Mouse (Mus musculus) fat pad, adult 2 months (tissue): ENCODE results near the gene Ppfibp2.

Experiments
- DNase-seq: peaks from one replicate; pipeline ENCODE4 v3.0.0-alpha.2; 2011; ENCODE audit warnings: low read depth, low spot score; ENCODE audit errors: extremely low read depth

Gene Ppfibp2

DNA sequence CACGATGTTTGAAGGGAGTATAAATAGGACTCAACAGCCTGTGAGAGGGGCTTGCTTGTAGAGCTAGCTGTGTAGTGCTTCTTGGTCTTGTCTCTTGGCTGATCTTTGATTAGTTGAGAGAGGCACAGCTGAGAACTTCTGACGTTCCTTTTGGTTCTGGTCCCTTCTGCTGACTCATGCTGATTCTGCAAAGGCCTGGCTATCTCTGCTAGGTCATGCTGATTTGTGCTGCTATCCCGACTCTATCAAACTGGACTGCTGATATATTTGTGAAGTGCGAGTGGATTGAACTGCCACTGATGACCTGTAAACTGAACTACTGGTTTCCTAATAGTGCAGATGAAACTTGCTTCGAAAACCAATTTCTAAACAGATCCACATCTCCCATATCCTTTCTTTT is 15.9 kb downstream of the Ppfibp2 start:
- no peak for DNase-seq

DNA sequence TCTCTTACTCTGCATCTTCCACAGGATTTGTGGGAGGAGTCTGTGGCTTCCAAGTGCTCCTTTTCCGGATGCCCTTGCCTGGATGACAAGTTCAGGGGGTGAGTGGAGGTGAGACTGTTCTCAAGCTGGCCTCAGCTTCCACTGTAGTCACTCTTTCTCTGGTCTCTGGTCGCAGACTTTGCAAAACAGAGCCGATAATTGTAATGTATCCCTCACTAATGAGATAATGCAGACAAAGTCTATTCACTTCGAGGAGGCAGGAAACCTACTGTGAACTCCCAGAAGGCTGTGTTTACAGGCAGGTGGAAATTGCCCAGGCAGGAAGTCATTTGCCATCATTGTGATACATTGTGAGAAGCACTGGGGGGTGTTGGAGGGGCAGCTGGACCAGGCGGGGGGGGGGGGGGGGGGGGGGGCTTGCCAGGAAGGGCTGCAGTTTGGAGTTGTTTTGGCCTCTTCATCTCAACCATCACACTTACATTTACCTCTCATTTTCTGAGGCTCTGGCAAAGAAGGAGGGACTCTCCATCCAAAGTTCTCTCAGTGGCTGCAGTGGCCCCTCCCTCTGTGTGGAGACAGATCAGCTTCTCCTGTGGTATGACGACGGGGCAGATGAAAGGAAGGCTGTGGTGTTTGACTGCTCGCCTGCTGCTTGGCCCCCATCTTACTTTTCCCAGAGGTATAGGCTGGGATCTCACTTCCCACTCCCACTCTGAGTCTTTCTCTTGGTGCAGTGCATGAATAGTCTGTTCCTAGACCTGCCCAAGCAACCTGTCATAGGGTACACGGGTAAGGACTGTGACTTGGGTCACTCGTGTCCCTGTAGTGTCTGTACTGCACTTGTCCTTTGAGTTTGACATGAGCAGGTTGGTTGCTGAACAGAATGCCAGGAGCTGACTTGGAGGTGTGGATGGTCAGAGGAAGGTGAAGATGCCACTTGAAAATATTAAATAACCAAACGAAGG is 23.3 kb downstream of the Ppfibp2 start:
- DNase-seq: no peak

DNA sequence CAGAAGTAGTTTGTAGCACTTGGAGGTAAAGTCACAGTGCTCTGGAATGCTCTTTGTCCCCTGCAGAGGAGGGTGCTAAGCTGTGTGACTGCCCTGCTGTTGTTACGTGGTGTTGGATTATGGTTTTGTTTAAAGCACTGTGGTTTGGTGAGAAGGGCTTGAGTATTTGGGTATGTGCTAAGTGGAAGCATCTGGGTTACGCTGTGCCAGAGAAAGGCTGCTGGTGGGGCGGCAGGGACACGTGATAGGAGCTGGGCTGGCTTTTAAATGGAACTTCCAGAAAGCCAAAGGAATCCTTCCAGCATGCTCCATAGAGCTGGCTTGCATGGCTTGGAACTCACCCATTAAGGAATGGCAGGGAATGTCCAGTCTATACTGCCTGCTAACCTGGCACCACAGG is 24.2 kb downstream of the Ppfibp2 start:
- DNase-seq: no peak

DNA sequence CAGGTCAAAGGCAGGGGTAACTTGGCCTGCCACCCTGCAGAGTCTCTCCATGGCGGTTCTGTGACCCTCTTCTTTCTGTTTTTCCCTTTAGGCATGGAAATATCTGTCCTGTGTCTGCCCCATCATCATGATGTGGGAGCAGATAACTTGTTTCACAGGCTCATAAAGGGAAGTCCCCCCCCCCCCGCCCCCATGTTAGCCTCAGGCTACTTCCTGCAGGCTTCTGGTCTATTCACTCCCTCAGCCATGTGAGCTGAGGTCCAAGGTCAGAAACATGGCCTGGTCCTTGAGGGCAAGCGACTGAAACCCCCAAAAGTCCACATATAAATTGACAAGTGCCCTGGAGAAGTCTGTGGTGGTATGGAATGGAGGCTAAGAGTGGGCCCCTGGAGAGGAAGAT is 25.1 kb downstream of the Ppfibp2 start:
- DNase-seq: no peak

DNA sequence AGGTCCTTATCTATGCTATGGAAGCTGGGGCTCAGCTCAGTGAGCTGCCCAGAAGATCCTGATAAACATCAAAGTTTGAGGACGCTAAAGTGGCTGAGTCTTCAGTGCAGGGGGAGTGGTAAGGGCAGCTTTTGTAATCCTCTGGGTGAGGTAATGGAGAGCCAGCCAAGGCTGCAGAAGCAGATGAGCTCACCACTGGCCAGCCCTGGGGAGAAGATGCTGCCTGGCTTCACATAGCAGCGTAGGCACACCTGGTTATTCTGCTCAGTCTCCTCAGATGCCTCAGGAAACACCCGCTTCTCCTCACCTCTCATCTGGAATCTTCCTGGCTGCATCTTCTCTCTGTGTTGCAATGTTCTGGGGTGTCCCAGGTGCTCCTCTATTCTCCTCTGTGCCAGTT is 29.4 kb downstream of the Ppfibp2 start:
- peak; percentile 54 for DNase-seq

DNA sequence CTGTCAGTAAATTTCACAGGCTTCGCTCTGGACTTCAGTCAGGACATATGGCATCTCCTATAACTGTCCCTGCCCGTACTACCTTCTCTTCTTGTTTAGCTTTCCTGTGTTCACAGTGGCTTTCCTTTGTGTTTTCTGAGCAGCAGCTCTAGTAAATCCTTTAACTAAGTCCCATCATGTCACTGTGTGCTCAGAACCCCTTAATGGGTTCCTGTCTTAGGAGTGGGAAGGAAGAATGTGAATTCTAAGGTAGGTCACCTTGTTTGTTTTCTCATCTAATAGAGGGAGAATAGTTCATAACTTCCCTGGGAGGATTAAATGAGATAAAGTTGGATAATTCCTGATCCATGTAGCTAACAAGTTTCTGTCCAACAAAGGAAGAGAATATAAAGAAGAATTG is 30.1 kb downstream of the Ppfibp2 start, which contains the start of gene 5330417H12Rik:
Gene 5330417H12Rik, minus strand, starts transcription at position 101 of the 400 bp plus-strand sequence.
- DNase-seq: no peak

DNA sequence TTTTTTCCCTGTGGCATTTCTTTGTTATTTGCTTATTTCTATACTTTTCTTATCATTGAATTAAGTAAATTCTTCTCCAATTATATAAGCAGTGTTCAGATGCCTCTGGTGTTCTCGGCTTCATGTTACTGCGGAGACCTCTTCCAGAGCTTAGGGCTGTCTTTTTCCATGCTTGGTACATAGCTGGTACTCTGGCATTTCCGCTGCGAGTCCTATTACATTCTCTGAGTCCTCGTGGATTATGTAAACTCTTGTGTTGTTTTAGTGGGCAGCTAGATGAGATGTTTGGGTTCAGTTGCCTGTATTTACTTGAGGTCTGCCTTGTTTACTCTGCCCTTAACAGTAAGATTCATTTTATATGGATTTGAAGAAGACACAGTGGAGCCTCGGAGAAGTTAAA is 30.8 kb downstream of the Ppfibp2 start:
- DNase-seq: no peak

DNA sequence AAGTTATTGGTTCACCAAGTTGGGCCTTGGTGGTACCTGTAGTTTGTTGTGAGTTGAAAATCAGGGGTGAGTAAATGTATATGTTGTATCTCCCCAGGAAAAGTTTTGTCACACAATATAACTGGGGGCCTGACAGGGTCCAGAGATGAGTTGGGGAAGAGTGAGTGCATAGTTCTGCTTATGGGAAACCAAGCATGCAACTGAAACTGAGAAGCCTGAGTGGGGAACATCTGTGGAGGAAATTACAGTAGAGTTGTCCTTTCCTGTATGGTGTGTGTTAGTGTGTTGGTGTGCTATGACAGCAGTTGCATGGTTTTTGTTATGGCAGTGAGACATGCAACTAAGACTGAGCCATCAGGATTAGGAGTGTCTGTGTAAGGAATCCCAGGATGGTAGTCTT is 33.4 kb downstream of the Ppfibp2 start:
- DNase-seq: no peak

DNA sequence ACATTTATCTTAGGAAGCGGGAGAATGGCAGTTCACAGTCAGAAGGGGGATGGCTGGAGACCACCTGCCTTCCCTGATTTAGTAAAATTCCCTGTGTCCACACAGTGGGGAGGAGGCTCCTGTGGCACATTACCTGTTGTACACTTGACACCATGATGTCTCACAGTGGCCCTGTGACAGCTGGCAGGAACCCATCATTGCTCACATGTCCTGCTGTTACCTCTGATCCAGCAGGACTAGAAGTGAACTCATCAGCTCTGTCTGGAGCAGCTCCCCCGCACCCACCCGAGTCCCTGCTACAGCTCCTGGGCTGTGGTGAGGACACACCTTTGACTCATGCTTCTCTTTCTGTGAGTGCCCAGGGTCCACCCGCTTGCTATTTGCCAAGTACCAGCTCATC is 38.2 kb downstream of the Ppfibp2 start:
- DNase-seq: no peak

DNA sequence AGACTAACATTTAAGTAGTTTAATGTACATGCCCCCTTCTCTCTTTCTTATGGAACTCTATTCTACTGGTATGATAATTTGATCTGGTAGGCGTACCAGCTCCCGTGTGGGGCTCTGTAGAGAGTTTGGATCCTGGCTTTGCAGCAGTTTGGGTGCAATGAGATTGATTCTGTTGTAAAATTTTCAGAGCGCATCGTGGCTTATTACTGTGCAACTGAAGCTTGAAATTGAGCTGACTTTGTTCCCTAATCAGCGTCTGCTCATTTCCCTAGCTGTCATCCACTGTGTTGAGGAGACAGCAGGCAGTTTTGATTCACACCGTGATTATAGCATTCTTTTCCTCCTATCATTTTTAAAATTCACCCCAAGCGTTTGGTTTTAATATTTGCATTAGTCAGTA is 42.4 kb downstream of the Ppfibp2 start:
- DNase-seq: no peak

DNA sequence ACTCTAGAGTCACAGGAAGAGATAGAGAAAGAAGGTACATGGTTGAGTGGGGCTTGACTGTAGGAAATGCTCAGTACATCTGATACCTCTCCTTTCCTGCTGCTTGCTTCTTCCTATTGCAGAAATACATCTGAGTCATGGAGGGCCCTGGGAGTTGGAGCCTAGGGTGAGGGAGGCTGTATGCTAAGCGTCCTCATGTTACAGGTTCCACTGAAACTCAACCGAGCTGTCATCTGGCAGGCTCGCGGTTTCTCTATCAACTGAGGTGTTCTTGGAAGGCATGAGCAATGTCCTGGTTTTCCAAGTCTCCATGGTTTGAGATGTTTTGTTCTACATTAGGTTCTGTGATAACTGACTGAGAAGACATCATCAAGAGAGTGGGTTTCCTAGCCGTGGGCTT is 43.0 kb downstream of the Ppfibp2 start:
- DNase-seq: no peak

DNA sequence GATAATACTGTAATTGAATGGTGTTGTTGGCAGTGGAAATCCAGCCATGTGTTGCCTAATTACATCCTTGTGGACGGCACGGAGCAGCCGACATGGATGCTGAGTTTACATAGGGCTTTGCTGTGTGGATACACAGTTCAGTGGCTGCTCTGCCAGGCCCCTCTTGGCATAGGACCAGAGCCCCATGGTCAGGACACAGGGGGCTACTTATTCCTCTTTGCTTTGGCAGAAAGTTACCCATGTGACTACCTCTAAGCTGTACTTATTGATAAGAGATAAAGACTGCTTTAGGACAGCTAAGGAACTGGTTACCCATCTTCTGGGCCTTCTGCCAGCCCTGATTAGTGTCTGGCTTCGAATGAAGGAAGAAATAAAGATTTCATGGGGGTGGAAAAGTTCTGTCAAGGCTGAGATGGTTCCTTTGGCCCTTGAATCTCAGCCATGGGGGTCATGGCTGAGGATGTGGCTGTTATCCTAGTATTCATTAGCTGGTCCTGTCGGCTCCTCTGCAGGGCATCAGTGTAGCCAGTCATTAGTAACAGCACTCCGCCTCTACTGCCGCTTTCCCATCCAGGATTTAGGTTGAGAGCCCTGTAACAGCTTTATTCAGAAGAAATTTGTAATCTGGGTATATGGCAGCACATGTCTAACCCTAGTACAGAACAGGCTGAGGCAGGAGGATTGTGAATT is 47.7 kb downstream of the Ppfibp2 start:
- no peak for DNase-seq

DNA sequence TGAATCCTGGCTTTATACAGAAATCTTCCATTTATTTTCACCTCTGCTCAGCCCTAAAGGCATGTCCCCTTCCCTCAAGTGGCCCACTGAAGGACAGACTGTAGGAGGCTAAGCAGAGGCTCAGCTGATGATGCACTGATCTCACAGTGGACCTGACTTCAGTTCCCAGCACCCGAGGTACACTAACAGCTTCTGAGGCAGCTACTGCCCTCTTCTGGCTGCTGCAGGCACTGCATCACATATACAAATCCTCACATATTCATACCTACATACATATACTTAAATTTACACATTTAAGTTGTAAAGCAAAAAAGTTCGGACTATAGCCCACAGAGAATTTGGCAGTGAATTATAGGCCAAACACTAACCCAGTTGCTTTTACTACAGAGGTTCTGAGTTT is 50.0 kb downstream of the Ppfibp2 start:
- DNase-seq: no peak

DNA sequence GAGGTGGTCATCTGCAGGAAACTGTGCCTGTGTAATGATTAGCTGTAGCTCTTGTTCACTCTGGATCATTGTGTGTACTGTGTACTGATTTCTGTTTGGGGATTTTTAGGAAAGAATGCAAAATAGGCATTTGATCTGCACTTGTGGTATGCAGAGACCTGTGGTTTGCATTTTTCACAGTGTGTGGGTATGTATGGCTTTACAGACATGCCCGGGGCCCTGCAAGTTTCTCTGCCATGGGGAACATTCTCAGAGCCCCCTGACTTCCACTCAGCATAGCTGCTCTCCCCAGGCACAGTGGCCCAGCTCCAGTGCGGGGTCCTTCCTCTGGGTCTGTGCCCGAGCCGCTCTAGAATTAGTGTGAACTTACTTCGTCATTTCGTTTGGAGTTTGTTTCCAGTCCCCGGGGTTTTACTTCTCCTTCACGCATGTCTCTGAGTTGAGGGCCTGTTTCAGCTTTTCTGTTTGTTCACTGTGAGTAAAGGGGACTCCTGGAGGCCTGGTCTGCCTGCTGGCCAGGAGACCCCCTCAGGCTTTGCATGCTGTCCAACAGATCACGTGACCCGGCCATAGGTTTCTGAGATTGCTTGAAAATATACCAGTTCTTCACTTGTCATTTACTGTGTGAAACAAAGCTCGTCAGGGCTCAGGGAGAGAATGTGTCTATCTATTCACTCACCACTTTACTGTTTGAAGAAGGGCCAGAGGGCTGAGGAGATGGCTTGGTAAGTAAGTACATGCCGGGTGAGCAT is 54.1 kb downstream of the Ppfibp2 start:
- DNase-seq: no peak

DNA sequence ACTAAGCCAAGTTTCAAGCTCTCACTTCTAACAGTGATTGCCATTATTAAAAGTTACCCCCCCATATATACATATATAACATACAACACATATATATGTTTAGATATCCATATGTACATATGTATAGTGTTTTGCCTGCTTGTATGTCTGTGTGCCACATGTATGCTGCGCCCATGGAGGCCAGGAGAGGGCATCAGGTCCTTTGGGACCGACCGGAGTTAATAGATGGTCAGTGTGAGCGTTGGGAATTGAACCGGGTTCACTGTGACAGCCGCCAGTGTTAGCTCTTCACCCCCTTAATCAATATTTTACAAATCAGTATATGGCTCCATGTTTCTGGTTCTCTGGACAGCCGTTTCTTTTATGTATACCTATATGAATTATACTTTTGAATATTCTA is 55.0 kb downstream of the Ppfibp2 start:
- DNase-seq: no peak

DNA sequence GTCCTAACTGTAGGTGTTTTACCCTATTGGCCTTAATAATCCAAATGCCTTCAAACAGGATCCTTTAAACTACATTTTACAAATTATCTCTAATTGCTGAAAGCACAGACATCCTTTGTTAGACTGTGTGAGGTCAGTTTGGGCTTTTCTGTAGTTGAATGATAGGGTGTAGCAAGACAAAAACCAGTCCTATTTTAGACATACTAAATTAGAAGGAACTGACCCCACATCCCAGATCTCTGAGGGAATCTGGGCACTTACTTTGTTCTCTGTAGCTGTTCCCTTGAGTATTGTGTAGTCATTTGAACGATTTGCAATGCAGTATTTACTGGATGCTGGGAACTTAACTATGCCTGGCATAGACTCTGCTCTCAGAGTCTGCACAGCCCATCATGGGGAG is 56.8 kb downstream of the Ppfibp2 start:
- DNase-seq: no peak

DNA sequence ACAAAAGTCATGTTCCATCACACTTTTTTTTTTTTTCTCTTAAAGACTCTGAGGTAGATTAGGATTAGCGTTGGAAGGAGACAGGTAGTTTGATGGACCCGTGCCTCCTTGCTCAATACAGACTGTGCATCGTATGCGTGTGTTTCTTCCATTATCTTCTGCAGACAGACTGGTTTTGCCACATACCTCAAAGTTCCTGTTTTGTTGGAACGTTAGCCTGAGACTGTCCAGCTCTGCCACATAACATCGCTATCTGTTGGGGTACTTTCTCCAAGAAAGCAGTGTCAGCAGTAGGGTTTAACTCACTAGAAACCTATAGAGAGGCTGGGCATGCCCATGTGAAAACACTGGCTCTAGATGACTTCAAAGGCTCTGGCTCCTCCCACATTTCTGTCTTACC is 61.4 kb downstream of the Ppfibp2 start:
- DNase-seq: no peak

DNA sequence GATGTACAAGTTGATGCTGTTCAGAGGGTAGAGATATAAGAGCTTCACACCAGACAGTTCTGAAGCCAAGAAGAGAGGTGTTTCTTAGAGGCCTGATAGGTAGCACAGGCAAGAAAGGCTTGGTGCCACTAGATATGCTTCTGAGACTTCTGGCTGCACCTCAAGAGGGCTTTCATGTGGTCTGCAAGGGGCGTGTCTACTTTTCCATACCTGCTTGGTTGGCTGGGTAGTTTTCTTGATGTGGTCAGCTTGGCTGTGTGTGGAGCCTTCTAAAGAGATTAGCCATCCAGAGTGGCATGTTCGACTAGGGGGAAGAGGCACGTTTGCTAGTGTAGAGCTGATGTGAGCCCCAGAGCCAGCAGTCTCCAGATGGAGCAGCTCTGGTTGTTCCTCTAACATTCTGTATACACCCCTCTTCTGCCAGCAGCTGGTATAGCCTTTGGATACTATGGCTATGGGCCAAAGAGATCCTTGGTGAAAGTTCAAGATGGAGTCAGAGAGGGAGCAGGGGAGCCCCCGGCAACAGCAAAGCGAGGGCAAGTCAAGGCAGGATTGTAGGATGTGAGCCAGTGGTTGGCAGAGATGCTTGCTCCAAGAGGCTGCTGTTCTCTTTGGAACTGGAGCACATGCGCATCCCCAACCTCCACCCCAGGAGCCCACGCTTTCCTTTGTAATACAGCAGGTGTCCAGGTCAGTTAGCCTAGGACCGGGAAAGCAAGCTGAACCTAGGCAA is 64.3 kb downstream of the Ppfibp2 start:
- DNase-seq: peak; percentile 79

DNA sequence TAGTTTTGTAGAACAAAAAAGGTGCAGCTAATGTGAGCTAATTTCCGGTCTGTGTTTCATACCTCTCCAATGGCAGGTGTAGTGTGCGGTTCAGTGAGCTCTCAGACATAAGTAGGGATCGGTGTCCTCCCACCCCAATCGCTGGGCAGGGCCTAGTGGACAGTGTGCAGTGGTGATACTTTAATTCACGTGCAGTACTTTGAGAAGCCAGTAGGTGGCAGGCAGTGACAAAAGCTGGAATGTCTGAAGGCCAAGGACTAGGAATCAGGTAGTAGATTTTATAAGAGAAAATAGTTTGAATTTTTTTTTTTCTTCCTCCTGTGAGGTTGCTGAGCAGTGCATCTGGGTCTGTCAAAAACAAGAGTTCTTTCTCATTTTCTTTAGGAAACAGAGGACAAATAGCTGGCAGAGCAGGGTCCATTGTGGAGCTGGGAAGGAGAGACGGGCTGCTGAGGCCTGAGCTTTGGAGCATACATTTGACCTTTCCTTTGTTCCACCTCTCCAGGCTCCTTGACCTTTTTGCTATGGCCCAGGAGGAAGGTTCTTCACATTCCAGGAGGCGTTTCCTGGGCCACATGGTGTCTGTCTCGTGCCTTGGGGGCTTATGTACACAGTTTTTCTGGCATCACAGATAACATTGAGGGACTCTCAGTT is 66.3 kb downstream of the Ppfibp2 start:
- no peak for DNase-seq

DNA sequence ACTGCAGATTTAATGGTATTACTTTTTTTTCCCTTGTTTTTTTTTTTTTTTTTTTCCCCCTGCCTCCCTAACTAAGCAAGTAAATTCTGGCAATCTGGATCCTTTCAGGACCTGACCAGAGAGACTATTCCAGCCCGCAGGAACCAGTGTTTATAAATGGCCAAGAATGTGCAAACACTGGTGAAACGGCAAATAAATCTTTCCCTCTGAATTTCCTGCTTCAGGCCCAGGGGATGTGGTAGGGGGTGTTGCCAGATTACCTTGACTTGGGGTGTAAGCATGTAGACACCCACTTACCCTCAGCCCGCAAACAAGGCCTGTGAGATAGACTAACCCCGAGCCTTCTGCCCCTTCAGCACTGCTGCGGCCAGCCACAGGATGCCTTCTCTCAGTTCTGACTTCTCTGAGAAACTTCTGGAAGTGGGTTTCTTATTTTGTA is 66.9 kb downstream of the Ppfibp2 start:
- no peak for DNase-seq
